Mouse (Mus musculus): ENCODE results near the gene Nhej1.

The Nhej1 gene

DNA sequence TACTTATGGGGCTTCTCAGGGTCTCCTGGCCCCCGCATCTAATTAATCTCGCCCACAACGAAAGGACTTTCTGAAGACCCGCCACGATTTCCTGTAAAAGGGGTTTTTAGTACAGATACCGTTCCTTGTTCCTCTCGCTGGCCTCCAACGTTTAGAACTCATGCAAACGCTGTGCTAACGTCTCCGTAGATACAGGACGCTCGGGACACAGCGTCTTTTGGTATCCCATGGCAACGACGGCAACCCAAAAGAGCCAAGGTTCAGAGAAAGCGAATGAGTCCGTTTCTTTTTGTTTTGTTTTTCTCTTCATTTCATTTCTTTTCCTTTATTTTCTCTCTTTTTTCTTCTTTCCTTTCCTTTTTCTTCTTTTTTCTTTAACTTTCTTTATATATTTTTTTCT, 189.6 kb downstream of the Nhej1 start, which contains the start of gene Cfap65:
TSS of gene Cfap65 (minus strand) at position 198 of the 400 bp plus-strand sequence.
- no peak for DNase-seq (ENCODE audit: low spot score in 2 of 2)

DNA sequence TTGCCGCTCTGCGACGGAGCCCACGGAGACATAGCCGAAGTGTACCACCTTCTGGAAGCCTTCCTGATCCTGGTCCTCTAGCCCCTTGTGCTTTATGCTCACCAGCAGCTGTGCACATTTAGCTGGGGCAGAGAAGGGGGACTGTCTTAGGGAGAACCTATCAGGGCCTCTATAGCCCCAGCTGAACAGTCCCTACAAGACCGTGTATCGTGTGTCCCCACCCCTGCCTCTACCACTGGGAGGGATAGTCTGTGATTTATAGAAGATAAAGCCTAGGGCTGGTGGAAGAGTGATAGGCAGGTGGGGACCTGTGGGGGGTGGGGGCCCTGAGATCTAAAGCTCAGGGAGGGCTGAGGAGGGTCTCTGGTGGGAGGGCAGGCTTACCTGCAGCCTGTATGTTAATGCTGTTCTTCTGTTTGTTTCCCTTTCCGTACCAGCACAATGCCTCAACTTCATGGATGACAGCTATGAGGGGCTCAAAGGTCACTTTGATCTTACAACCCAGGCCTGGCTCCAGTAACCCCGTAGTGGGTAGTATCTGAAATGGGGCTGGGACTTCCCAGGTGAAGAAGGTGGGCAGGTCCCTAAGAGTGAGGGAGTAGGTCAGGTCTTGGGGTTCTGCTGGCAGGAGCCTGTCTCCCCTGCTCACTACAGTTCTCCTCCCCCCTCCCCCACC, 197.2 kb downstream of the Nhej1 start:
- no peak for DNase-seq (ENCODE audit: low spot score in 2 of 2)

DNA sequence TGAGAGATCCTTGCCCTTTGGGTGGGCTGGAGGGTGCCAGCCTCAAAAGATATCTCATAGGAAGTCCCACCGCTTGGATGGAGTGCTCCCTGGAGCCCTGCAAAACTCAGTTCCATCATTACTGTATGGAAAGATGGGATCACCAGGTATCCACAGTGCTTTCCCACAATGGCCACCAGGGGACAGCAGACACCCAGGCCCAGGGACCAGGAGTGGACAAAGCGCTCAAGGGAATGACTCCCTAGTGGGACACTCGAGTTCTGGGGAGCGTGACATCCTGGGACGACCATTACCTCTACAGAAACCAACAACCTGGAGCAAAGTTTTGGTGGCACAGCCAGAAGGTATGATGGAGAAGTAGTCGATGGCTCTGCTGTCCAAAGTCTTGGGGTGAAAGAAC, 198.3 kb downstream of the Nhej1 start:
- DNase-seq (ENCODE audit: low spot score in 2 of 2): no peak

DNA sequence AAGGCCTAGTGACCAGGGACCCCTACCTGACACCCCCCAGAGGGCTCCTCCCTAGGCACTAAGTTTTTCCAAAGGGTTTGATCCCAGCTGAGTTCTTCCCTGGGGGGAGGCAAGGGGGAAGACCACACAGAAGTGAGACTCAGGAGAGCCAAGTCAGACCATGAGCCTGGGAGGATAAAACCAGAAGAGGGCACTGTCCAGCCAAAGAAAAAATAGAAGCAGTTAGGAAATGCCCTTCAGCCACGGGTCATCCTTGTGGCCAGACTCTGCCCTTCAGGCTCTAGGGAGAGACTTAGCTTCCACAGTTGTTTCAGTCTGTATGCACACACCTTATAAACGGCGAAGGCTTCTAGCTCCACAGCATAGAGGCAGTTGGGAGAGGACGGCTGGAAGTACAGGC, 200.5 kb downstream of the Nhej1 start:
- DNase-seq (ENCODE audit: low spot score in 2 of 2): no peak
